ENCODE assay signal across 18 mouse cellular contexts in the genomic region with DNA sequence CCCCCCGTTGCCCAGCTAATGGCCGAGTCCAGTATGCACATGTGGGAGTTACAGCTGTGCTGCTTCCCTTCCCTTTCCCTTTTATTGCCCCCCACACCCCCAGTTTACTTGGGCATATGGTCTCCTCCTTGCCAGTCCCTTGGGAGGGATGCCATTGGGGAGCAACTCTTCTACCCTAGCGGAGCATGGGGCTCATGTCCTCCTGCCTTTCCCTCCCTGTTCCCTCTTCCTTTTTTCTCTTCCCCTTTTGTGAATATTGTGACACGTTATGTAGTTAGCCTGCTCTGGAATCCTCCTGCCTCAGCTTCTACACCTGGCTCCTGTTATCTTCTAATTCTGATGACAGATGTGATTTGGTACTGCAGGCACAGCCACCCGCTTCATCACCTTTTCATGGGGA.
"Had no signal": no experiment of that assay in that cellular context is flagged by ENCODE, and none has a peak within 500 bp of the region (broad histone marks: within the 10 kb centered on the region; RNA-seq: fewer than 3 reads in every experiment).

No protein-coding gene starts in this region.

- H3K4me1 ChIP-seq: lung, embryonic 15.5 days; megakaryocyte, embryonic 14.5 days had no signal

- H3K27me3 ChIP-seq: lung, embryonic 15.5 days; neural tube, embryonic 13.5 days; neural tube, embryonic 15.5 days; stomach, embryonic 15.5 days had no signal

- H3K9me3 ChIP-seq: lung, embryonic 15.5 days; megakaryocyte, embryonic 14.5 days; neural tube, embryonic 13.5 days; neural tube, embryonic 15.5 days; stomach, embryonic 15.5 days had no signal

- H3K4me2 ChIP-seq: lung, embryonic 15.5 days; midbrain, embryonic 11.5 days; neural tube, embryonic 13.5 days; neural tube, embryonic 15.5 days; stomach, embryonic 15.5 days had no signal

- H3K4me3 ChIP-seq: lung, embryonic 15.5 days; megakaryocyte, embryonic 14.5 days; myocyte; neural tube, embryonic 13.5 days; neural tube, embryonic 15.5 days; stomach, embryonic 15.5 days had no signal

- H3K27ac ChIP-seq: liver, embryonic 14.5 days; lung, embryonic 15.5 days; macrophage; neural tube, embryonic 13.5 days; neural tube, embryonic 15.5 days; stomach, embryonic 15.5 days had no signal

- ATAC-seq: lung, postnatal 0 days; midbrain, embryonic 16.5 days had no signal

- H3K36me3 ChIP-seq: lung, embryonic 15.5 days; neural tube, embryonic 13.5 days; neural tube, embryonic 15.5 days; stomach, embryonic 15.5 days had no signal

- DNase-seq: lung, adult 2 months; lung, postnatal 14 days; lung, postnatal 36 days; midbrain, embryonic 14.5 days; right cerebral cortex, postnatal 14 days; thymus, adult 2 months; thymus, postnatal 36 days had no signal

- H3K9ac ChIP-seq: liver, embryonic 14.5 days; lung, embryonic 15.5 days; neural tube, embryonic 13.5 days; neural tube, embryonic 15.5 days; stomach, embryonic 15.5 days had no signal
